Mouse (Mus musculus) retina, postnatal 7 days (tissue): ENCODE results near the gene Nphp3.

Source experiments
- DNase-seq: peaks from one replicate; pipeline ENCODE4 v3.0.0-alpha.2; 2012; ENCODE audit warnings: low read depth, low spot score

The Nphp3 gene

GRCm38 (mm10) chr9:104001921-104002859, at the start of gene Nphp3:
Gene Nphp3, plus strand, starts transcription at chr9:104002544.
- DNase-seq = peak; percentile 96

GRCm38 (mm10) chr9:103958722-103959121, 43.6 kb upstream of the Nphp3 start:
- DNase-seq = no peak

- no peak for DNase-seq
Observed at GRCm38 (mm10) chr9:103959989-103960388, 42.4 kb upstream of the Nphp3 start.

GRCm38 (mm10) chr9:103996496-103996895, 5.8 kb upstream of the Nphp3 start:
- peak; percentile 67 for DNase-seq

GRCm38 (mm10) chr9:104000601-104001000, 1.7 kb upstream of the Nphp3 start:
- DNase-seq = no peak

- DNase-seq = no peak
Observed at GRCm38 (mm10) chr9:104002913-104003330, 578 bp downstream of the Nphp3 start.

- no peak for DNase-seq
Observed at GRCm38 (mm10) chr9:104014526-104014925, 12.2 kb downstream of the Nphp3 start.

GRCm38 (mm10) chr9:104021026-104021425, 18.7 kb downstream of the Nphp3 start:
- DNase-seq = no peak

- no peak for DNase-seq
Observed at GRCm38 (mm10) chr9:104027186-104027585, 24.8 kb downstream of the Nphp3 start.

GRCm38 (mm10) chr9:104029861-104030260, 27.5 kb downstream of the Nphp3 start:
- DNase-seq = no peak

- no peak for DNase-seq
Observed at GRCm38 (mm10) chr9:104034231-104034630, 31.9 kb downstream of the Nphp3 start.

- no peak for DNase-seq
Observed at GRCm38 (mm10) chr9:104034718-104035117, 32.4 kb downstream of the Nphp3 start.

- peak; percentile 62 for DNase-seq
Observed at GRCm38 (mm10) chr9:104035261-104036015, 33.1 kb downstream of the Nphp3 start.

GRCm38 (mm10) chr9:104038266-104038665, 35.9 kb downstream of the Nphp3 start:
- DNase-seq = no peak

- DNase-seq = no peak
Observed at GRCm38 (mm10) chr9:104039031-104039695, 36.8 kb downstream of the Nphp3 start.

GRCm38 (mm10) chr9:104039742-104040141, 37.4 kb downstream of the Nphp3 start:
- no peak for DNase-seq

- DNase-seq = no peak
Observed at GRCm38 (mm10) chr9:104040362-104040761, 38.0 kb downstream of the Nphp3 start, which contains the start of gene Gm28305. Gene Gm28305, plus strand, starts transcription at chr9:104040662.

- no peak for DNase-seq
Observed at GRCm38 (mm10) chr9:104043676-104044075, 41.3 kb downstream of the Nphp3 start.

GRCm38 (mm10) chr9:104051028-104051427, 48.7 kb downstream of the Nphp3 start:
- no peak for DNase-seq

GRCm38 (mm10) chr9:104062430-104063243, 60.3 kb downstream of the Nphp3 start, which contains the start of gene Uba5:
Gene Uba5, minus strand, starts transcription at chr9:104063134.
- DNase-seq = no peak
